Mouse (Mus musculus) spleen, embryonic (tissue): ENCODE data around the gene B3gat3.
"Not testable (repeated sequence)": the region's sequence is repeated elsewhere in the genome, so short reads cannot be mapped to it uniquely, and the experiment has no call there.

Experiments
- CTCF ChIA-PET: fragments of 350-600 bp; sonication (Branson Sonifier 250); formaldehyde crosslinking; loops from one replicate; lab custom pipeline; 2022; lab: Charles Lee

B3gat3 gene

DNA sequence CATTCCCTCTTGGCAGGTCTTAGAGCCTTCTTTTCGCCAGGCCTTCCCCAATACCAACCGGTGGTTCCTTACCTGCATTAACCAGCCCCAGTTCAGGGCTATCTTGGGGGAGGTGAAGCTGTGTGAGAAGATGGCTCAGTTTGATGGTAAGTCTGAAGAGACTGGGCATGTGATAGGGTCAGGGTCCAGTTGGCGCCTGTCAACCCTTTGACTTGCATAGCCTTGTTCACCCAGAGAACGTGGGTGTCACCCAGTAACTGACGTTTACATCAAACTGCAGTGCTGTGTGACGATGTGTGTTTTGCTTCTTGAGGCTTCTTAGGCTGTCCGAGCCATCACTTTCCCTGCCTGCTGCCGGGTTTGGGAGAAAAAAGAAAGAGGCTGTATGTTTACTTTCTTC is 52.3 kb downstream of the B3gat3 start:
- CTCF ChIA-PET = not testable (repeated sequence)

DNA sequence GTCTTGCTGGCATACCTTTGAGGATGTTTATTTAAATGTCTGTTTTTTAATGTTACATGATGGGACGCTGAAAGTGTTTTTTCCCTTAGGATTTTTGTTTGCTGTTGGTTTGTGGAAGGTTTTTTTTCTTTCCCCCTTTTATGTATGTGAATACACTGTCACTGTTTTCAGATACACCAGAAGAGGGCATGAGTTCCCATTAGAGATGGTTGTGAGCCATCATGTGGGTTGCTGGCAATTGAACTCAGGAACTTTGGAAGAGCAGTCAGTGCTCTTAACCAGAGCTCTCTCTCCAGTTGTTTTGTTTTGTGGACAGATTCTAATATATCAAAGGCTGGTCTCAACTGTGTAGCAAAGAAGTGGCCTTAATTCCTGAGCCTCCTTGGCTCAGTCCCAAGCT is 54.5 kb downstream of the B3gat3 start:
- CTCF ChIA-PET = no interaction called here

- CTCF ChIA-PET = interaction anchor here (0.7 to 1.6 kb wide), 3 partner anchors 134 to 262 kb away, joined by 3 to 5 read pairs (median 3); no protein-coding TSS in a partner anchor
Measured at GRCm38 (mm10) chr19:8975491-8975890, 55.3 kb downstream of the B3gat3 start.

- CTCF ChIA-PET = interaction anchor here (0.7 to 1.6 kb wide), 5 partner anchors 16 to 252 kb away, joined by 3 to 6 read pairs (median 6); no protein-coding TSS in a partner anchor
Measured at GRCm38 (mm10) chr19:8976535-8976934, 56.4 kb downstream of the B3gat3 start.
